Mouse (Mus musculus) heart, postnatal 0 days (tissue): ENCODE results near the gene Rgs7bp.

Experiments
- CTCF ChIP-seq: IDR thresholded peaks from 2 replicates; pipeline ENCODE4 v1.5.1; 2016; ENCODE audit warnings: antibody characterized with exemption, control low read depth, low read depth
- EP300 ChIP-seq: IDR thresholded peaks from 2 replicates; pipeline ENCODE4 v1.6.1; 2016; ENCODE audit warnings: antibody characterized with exemption, low read depth

DNA sequence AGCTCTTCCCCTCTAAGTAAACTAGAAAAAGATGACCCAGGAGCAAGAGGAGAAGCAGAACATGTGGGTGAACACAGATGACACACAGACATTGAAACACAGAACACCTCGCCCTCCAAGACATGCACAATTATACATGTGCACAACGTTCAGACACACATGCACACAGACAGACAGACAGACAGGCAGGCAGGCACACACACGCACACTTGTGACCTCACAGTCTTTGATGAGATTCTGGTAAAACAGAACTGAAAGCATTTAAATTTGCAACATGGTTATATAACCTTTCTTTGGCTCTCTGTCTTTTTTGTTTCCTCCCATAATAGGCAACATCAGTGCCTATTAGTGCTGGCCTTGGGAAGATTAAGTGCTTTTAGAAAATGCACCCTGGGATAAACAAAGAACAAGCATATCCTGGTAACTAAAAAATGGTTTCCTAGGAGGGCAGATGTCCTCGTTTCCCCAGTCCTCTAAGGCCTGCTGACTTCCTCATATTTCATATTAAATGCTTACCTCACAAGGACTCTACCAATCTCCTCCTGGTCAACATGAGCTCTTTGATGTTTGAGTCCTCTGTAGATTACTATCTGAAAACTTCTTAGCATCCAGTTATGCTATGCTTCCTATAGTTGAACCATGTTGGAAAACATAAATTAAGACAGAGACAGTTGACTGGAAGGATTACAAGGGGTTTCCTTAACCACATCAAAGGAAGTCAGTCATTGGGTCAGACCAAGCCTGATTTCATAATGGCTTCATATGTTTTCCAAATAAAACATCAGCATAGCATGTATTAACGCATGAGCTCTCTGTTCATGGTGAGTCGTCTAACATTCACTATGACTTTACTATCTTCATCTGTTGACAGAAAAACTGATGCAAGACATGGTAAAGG is 122.8 kb downstream of the Rgs7bp start:
- TF ChIP-seq CTCF (no peak), EP300 (no peak)
